Mouse (Mus musculus): ENCODE measurements around the gene Tmem202. TPM values are rescaled to one million over a fixed set of nuclear protein-coding genes. Genes with fewer than 3 reads are reported as not detected.

Tmem202 gene
- total RNA-seq, 2 experiments from 2014 or later: 0.42 to 0.65 TPM

DNA sequence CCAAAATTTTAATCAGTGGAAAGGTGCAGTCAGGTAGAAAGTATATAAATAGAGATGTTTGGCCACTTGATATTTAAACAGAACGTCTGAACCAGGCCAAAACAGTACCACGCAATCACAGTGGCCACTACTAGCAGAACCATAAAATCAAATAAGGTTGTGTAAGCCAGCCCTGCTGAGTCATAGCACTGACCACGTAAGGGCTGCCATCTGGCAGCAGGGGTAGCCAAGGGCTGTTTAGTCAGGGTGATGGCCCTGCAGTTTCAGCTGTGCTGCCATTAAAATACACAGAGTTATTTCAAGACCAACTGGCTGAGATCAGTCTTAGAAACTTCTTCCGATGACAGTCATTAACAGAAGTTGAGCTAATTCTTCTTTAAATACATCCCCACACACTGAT, 5.8 kb downstream of the Tmem202 start:
- peak in 1 of 2 experiments; percentile 19 for DNase-seq (ENCODE audit: low spot score in 2 of 2)

DNA sequence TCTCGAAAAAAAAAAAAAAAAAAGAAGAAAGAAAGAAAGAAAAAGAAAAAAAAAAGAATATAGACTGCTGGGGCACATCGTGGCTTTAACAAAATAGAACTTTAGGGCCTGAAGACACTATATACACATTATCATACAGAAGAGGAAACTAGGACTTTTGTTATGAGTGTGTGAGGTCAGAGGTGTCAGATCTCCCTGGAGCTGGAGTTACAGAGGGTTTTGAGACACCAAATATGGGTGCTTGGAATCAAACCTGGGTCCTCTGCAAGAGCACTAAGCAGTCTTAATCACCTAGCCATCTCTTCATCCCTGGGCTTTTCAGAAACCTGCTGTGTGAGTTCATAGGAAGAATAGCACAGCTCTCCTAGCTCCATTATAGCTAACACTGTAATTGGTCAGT, 6.2 kb downstream of the Tmem202 start:
- no peak for DNase-seq (ENCODE audit: low spot score in 2 of 2)

DNA sequence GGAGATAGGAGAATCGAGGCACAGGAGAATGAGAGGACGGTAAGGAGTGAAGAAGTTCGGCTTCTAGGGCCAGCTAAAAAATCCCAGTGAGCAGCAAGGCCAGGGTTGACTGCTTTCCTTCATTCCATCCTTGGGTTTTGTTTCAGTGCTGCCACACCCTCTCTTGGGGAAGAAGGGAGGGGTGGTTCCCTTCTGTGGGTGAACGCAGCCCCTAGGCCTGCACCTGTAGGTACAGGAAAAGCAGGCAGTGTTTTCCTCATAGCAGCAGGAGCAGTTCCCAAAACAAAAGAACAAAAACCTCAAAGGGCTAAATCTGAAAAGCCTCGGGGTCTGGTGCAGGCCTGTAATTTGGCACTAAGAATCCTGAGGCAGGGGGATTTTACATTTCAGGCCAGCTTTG, 8.0 kb downstream of the Tmem202 start:
- DNase-seq (ENCODE audit: low spot score in 2 of 2): no peak

DNA sequence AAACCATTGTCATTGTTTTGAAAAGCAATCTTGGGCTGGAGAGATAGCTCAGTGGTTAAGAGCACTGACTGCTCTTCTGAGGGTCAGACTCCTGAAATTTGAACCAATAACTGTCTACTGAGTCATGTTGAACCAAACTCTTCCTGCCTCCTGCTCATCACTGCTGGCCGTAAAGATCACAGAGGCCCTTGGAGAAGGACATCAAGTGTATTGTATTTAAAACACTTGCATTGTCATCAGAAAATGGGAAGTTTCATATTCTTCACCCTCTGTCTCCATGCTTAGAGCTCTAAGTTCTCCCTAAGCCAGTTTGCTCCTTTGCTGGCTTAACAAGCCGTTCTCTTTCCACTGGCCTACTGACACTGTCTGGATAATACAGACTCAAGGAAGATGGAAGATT, 11.4 kb downstream of the Tmem202 start:
- no peak for DNase-seq (ENCODE audit: low spot score in 2 of 2)

DNA sequence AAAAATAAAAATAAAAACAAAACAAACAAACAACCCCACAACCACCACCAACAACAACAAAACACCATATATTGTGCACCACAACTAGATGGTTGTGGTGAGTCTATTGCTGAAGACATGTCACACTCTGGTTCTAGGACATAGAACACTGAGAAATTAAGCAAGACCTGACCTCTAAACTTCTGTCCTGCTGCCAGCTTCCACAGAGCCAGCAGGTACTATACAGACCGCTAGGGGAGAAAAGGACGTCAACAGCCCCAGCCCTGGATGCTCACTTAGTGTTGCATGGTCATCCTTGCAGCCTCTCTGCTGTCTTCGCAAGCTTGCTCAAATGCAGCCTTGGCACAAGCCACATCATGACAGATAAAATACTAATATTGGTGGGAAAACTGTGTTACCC, 12.1 kb downstream of the Tmem202 start:
- DNase-seq (ENCODE audit: low spot score in 2 of 2): no peak

DNA sequence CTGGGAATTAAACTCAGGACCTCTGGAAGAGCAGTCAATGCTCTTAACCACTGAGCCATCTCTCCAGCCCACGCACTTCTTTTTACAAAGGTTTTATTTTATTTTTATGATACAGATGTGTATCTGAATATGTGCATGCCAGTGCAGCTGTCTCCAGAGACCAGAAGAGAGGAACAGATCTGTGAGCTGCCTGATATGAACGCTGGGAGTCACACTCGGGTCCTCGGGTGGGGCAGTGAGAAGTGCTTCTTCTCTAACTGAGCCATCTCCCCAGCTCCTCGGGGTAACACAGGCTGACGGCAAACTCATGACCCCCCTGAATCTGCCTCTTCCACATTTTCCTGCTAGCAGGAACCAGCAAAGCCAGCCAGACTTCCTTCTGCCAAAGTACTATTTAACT, 12.9 kb downstream of the Tmem202 start:
- no peak for DNase-seq (ENCODE audit: low spot score in 2 of 2)

DNA sequence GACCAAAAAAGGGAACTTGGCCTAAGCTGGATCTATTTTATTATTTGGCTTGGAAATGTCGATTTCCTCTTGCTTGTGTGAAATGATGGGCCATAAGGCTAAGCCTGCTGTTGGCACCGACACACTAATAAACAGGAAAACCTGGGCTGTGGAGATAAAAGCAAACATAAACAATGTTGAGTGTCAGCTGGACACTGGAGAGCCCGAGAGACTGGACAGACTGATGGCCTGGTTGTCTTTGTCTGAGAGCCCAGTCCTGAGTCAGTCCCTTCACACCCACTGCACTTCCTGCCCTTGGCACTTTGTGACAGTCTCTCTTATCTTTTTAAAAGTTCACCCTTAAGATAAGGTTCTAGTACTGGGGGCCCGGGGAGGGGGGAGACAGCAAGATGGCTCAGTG, 16.7 kb downstream of the Tmem202 start:
- no peak for DNase-seq (ENCODE audit: low spot score in 2 of 2)

DNA sequence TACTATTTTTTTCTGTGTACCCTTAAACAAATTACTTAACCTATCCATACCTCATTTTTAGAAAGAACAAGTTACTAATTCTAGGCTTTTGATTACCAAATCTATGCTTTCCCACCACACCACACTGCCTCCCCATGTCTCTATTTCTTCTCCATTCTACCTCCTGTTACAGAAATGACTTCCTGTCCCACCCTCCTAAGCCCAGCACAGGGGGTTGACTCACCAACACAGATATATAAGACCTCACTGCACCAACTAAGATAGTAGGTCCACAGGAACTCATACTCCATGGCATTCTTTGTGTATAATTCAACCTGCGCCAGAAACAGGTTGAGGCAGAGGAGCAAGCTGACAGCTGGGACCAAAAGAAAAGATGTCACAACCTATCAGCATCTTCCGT, 20.3 kb downstream of the Tmem202 start:
- DNase-seq (ENCODE audit: low spot score in 2 of 2): no peak

DNA sequence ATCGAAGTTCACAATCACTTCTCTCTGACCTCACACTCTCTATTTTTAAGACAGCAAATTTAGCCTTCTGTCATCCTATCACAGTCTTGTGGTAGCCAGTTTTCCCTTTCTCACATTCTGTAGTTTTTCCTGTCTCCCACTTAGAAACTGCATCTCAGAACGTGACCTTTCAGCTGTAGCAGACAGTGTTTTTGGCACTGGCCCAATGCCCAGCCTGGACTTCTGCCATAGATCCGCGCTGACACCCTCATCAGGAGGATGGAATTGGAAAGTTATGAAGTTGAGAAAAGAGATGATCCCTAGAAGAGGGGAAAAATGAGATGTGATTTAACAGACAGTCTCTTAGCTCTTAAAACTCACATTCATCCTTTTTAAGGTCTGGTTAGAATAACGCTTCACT, 20.7 kb downstream of the Tmem202 start:
- DNase-seq (ENCODE audit: low spot score in 2 of 2): peak in 1 of 2 experiments; percentile 11

DNA sequence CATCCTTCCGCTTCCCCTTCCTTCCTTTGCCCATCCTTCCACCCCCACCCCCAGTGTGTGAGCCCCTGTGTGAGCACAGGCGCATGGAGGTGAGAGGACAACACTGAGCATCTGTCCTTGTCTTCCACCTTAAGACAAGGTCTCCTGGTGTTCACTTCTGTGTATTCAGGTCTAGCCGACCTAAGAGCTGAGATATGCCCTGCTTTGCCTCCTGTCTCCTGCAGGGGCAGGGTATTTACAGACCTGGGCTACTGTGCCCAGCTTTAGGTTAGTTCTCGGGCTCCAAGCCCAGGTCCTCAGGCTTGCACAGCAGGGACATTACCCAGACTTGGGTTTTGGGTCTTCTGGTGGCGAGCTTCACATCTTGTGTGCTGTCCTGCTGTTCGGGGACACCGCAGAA, 22.5 kb downstream of the Tmem202 start:
- DNase-seq (ENCODE audit: low spot score in 2 of 2): no peak

DNA sequence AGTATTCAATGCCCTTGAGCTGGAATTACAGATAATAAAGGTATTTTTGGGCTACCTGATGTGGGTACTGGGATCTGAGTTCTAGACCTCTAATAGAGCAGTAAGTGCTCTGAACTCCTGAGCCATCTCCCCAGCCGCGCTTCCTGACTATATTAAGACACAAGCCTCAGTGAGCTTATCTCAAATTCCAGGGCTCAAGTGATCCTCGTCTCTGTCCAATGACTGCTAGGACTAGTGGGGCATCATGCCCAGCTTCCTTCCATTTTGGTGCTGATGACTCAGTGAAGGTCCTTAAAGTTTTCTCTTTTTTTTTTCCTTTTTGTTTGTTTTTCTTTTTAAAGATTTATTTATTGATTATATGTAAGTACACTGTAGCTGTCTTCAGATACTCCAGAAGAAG, 24.6 kb downstream of the Tmem202 start:
- no peak for DNase-seq (ENCODE audit: low spot score in 2 of 2)

DNA sequence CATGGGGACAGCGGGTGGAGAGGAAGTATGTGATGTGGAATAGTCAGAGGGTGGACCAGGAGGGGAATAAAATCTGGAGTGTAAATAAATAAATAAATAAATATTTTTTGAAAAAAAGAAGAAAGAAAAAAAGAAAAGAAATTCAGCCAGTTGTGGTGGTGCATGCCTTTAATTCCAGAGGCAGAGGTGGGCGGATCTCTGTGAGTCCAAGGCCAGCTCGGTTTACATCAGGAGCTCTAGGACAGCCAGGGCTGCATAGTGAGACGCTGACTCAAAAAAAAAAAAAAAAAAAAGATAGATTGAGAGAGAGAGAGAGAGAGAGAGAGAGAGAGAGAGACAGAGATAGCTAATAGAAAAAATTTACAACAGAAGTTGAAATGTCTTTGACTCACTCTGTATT, 27.3 kb downstream of the Tmem202 start:
- DNase-seq (ENCODE audit: low spot score in 2 of 2): no peak

DNA sequence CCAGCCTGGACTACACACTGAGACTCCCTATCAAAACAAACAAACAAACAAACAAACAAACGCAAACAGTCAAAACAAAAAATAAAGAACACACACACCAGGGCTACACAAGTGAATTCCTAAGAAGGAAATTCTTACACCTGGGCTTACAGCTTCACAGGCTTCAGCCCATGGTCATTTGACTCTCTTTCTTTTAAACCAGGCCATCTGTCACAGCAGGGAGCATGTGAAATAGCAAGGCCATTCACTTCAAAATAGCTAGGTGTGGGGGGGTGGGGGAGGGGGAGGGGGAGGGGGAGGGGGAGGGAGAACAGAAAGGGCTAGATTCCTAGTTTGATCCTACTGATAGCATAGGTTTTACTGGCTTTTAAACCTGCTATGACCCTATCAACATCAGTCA, 31.5 kb downstream of the Tmem202 start:
- no peak for DNase-seq (ENCODE audit: low spot score in 2 of 2)

DNA sequence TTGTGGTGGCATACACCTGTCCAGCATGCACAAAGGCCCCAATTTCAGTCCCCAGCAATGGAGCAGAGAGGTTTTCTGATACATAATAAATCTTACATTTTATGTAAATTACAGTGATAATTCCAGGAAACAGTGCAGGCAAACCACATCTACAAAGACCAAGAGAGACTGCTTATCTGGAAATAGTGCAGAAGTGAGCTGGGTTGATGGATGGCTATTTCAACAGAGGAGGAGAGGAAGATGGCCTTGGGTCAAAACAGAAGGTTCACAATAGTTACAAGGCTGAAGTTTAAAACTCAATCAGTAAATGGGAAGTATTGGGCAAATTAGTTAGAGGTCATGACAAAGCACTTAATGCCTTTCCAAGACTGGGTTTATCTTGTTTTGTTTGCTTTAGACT, 52.3 kb downstream of the Tmem202 start:
- no peak for DNase-seq (ENCODE audit: low spot score in 2 of 2)

DNA sequence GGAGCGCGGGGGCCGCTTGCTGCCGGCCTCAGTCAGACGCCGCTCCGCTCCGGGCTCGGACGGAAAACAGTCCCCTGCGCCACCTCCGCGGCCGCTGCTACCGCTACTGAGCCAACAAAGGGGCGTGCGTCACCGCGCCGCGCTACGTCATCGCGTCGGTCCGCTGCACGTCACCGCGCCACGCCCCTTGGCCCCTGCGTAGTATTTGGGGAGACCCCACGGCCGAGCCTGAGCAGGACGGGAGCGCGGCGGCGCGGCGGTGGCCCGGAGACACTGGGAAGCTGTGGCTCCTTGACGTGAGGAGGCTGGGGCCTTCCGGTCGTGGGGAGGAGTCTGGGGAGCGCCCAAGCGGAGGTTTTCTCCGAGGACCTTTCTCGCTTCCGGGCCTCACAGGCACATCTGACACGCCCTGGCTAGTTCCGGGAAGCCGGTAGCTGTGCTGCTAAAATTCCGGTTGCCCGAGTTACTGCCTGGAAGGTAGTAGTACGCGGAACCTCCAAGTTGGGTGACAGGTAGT, 53.0 kb downstream of the Tmem202 start, which contains the start of gene Arih1:
Arih1 (minus strand) TSS at position 70 of the 517 bp plus-strand sequence.
- DNase-seq (ENCODE audit: low spot score in 2 of 2): peak; percentile 97 to 99

DNA sequence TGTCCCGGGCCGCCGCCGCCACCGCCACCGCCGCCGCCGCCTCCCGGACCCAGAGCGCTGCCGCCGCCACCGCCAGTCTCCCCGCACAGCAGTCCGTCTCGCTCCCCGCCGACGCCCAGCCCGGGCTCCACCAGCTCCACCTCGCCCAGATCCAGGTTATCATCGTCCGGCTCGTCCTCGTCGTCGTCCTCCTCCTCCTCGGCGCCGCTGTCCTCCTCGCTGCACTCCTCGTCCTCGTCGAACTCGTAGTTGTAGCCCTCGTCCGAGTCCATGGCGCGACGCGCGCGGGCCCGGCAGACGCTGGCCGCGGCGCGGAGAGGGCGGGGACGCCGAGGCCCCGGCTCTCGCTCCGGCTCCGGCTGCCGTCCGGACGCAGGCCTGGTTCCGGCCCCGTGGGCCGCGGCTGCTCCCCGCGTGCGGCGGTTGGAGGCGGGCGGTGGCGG, 53.5 kb downstream of the Tmem202 start:
- DNase-seq (ENCODE audit: low spot score in 2 of 2): peak in 1 of 2 experiments; percentile 42

DNA sequence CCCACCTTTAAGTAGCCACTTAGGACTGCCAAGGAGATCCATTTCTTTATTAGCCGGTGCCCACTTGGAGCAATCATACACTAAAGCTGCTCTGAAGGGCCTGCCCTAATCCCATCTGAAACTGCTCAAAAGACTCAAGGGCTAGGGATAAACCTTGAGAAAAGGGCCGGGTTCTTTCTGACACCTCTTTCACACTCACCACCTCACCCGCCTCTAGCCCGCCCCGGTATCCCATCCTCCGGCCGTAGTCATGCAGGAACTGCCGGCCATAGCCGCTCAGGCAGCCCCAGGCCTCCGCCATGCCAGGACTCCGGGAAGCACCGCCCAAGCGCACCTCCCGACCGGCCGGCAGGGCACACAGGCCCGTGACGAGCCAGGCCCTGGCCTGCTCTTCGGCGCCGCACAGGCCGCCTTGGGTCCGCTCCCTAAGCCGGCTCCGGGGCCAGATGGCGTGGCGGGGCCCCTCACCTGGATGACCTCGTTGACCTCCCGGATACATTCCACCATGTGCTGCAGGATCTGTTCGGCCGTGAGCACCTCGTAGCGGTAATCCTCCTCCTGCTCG, 54.1 kb downstream of the Tmem202 start:
- peak; percentile 48 to 74 for DNase-seq (ENCODE audit: low spot score in 2 of 2)

DNA sequence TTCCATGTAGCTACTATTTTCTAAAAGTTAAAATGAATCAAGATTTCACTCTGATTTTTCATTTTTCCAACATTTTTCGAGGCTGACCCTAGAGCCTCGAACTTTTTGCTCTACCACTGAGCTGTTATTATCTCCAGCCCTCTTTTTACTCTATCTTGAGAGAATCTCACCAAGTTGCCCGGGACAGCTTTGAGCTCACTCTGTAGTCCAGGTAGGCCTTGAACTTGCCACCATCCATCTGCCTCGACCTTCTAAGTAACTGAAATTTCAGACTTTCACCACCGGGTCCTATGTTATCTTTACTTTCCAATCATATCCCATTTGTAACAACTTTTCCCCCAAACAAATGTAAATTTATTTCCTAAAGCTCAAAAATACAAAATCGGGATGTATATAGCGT, 54.9 kb downstream of the Tmem202 start:
- DNase-seq (ENCODE audit: low spot score in 2 of 2): no peak

DNA sequence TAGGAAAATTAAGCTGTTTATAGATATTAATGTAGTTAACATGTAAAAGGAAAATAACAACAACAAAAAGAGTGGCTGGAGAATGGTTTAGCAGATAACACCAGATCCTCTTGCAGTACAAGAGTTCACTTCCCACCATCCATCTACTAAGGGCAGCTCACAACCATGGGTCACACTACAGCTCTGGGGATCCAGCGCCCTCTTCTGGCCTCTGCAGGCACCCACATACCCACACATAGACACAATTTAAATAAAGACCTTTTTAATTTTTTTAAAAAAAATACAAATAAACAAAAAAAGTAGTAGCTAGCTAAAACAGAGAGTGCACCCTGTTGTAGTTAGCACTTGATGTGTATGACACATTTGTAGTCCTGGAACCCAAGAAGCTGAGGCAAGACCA, 57.2 kb downstream of the Tmem202 start:
- DNase-seq (ENCODE audit: low spot score in 2 of 2): no peak

DNA sequence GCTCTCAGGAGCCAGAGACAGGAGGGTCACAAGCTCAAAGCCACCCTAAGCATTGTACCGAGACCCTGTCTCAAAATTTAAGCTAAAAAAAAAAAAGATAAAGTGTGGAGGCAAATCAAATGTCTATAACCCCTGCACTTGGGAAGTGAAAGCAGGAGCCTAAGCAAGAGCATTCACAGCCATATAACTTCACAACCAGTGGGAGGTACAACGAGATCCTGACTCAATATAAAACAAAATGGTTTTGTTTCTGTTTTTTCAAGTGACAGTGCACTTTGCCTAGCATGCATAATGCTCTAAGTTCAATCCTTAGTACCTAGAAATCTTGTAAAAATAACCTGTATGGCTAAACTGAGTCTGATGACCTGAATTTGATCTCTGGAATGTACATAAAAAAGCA, 63.0 kb downstream of the Tmem202 start:
- DNase-seq (ENCODE audit: low spot score in 2 of 2): no peak

DNA sequence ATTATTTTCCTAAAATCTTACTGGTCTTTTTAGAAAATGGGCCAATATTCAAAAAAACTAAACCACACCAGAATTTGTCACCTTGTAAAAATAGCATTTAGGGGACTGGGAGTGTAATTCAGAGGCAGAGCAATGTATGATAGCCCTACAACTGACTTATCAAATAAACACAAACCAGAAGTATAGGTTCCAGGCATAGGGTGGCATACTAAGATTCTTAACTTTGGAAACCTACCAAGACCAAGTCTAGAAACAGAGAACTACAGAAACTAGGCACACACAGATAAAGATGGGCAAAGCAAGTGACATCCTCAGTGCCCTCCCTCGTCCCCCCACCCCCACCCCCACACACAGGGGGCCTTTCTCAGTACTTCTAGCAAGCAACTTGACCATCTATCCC, 64.8 kb downstream of the Tmem202 start:
- DNase-seq (ENCODE audit: low spot score in 2 of 2): no peak

DNA sequence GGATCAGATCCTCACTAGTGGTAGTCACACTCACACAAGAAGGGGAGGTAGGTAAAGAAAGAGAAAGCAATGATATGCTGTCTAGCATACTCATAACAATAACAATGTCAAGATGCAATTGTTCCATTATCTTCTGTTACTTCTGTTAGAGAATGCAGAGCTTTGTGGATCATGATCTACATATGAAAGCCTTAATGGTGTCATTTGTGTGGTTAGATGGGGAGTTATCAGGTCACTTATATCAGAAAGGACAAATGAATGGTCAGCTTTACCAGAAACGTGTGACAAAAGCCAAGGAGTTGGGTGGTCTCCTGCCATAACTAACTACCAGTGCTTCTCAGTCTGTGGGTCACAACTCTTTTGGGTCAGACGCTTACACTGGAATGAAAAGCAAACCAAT, 66.5 kb downstream of the Tmem202 start:
- no peak for DNase-seq (ENCODE audit: low spot score in 2 of 2)

DNA sequence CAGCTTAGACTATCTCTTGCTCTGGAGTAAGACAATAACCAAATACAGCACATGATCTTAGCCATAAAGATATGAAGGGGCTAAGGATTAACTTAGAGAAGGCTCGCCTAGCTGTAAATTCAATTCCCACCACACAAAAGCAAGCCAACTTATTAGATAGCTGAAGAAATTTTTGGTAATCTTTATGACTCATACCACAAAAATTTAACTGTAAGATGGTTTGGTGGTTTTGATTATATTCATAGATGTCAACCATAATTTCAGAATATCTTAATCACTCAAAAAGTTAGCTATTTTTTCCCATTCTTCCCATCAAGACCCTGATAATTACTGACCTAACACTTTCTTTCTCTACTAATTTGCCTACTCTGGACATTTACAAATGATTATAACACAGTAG, 70.2 kb downstream of the Tmem202 start:
- DNase-seq (ENCODE audit: low spot score in 2 of 2): no peak

Measured in gastrocnemius, postnatal 4 days (tissue).